Mouse (Mus musculus) embryo, embryonic 10.5 days (tissue): ENCODE data around the gene Traip.

Experiments used
- DNase-seq: peaks from one replicate; pipeline ENCODE4 v3.0.0-alpha.2; 2015; ENCODE audit warnings: low spot score

Gene Traip

DNA sequence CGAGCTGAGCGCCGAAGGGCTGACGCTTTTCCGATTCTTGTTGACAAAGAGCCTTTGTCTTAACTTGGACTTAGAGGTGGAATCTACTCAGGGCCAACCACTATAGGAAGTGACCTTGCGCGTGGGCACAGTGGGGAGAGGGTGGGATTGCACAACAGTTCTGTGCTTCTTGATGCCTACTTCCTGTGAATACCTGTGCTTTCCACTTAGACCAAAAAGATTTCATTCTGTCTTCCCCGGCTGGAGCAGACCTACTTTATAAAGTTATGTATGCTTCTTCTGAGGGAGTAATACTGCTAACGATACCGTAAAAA lies at the start of gene Traip:
Traip (plus strand) TSS at position 215 of the 314 bp plus-strand sequence.
- DNase-seq: no peak

DNA sequence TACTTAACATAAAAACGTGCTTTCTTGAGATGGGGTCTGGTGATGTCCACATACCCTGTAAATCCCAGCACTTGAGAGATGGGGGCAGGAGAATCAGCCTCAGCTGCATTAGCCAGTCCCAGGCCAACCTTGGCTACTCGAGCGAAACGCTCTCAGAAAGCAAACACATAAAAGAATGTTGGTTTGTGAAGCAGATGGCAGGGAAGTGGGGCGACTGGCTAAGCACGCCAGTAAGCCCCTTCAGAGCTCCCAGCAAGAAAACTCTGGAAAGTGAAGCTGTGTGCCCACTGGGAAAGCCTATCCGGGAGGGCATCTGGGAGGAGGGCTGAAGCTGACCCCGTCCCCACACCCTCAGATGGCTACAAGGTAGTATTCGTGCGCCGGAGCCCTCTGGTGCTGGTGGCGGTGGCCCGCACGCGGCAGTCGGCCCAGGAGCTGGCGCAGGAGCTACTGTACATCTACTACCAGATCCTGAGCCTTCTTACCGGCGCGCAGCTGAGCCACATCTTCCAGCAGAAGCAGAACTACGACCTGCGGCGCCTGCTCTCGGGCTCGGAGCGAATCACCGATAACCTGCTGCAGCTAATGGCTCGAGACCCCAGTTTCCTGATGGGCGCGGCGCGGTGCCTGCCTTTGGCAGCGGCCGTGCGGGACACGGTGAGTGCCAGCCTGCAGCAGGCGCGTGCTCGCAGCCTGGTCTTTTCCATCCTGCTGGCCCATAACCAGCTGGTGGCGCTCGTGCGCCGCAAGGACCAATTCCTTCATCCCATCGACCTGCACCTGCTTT lies 48.9 kb upstream of the Traip start:
- DNase-seq: peak; percentile 89

DNA sequence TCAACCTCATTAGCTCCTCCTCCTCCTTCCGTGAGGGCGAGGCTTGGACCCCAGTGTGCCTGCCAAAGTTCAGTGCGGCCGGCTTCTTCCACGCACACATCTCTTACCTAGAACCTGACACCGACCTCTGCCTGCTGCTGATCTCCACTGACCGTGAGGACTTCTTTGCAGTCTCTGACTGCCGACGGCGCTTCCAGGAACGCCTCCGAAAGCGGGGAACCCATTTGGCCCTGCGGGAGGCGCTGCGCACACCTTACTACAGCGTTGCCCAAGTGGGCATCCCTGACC lies 48.4 kb upstream of the Traip start:
- no peak for DNase-seq

DNA sequence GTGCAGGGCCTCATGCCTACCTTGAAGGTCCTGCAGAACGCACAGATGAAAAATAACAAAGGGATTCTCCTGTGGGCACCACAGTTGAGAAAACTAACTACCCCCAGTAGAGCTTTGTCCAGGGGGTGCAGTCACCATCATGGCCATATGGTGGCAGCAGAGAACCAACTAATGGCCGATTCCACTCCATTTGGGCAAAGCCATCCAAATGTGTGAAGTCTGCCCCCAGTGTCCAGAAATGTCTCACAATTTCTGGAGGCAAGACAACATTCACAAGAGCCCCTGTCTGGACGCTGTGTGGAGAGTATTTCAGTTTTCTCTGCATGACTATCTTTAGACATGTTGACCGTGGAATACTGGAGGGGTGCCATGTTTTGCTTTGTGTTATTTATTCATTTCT lies 45.2 kb upstream of the Traip start:
- peak; percentile 96 for DNase-seq

DNA sequence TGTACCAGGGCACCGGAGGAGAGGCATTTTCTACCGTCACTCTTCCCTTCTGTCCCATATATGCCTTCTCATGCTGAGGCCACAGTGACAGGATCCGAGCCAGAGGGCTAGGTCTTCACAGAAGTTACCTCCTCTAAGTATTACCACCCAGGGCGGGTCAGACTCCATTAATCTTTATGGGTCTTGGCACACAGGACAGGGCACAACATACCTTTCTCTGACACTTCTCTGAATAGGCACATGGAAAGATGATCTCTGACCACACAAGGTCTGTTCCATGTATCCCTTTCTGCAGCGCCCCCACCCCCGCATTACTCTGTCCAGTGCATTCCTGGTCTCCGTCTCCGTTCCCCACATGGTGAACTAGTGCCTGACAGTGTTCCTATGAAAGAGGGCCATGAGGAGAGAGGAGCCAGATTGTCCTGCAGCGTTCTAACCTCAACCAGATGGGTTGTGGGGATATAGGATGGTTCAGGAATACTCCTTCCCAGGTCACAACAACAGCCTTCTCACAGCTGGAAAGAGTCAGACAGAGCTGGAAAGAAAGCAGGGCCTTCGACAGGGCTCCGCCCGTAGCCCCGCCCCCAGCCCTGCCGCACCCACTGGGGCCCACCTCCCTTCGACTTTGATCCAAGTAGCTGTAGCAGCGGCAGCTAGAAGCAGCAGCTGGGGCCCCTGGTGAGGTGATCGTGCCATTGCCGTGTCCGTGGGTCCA lies 43.5 kb upstream of the Traip start, which contains the start of gene Mst1r:
Mst1r (plus strand) TSS at position 622 of the 715 bp plus-strand sequence.
- peak; percentile 80 for DNase-seq

DNA sequence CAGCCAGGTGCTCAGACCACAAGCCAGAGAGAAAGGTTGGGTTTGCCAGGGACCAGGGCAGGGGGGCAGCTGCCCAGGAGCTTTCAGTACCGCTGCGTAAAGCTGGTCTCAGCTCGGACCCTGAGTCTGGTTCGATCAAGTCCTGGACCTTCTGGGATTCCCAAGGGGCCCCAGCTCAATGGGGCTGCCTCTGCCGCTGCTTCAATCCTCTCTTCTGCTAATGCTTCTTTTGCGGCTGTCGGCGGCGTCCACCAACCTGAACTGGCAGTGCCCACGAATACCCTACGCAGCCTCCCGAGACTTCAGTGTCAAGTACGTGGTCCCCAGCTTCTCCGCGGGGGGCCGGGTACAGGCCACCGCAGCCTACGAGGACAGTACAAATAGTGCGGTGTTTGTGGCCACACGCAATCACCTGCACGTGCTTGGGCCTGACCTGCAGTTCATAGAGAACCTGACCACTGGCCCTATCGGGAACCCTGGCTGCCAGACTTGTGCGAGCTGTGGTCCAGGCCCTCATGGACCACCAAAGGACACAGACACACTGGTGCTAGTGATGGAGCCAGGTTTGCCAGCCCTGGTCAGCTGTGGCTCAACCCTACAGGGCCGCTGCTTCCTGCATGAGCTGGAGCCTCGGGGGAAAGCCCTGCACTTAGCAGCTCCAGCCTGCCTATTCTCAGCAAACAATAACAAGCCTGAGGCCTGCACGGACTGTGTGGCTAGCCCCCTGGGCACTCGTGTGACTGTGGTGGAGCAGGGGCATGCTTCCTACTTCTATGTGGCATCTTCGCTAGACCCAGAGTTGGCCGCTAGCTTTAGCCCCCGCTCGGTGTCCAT lies 42.8 kb upstream of the Traip start:
- DNase-seq: no peak

DNA sequence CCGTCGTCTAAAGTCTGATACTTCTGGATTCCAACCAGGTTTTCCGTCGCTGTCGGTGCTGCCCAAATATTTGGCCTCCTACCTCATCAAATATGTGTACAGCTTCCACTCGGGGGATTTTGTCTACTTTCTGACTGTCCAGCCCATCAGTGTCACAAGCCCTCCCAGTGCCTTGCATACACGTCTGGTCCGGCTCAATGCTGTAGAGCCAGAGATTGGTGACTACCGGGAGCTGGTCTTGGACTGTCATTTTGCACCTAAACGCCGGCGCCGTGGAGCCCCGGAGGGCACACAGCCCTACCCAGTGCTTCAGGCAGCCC lies 42.2 kb upstream of the Traip start:
- DNase-seq: no peak

DNA sequence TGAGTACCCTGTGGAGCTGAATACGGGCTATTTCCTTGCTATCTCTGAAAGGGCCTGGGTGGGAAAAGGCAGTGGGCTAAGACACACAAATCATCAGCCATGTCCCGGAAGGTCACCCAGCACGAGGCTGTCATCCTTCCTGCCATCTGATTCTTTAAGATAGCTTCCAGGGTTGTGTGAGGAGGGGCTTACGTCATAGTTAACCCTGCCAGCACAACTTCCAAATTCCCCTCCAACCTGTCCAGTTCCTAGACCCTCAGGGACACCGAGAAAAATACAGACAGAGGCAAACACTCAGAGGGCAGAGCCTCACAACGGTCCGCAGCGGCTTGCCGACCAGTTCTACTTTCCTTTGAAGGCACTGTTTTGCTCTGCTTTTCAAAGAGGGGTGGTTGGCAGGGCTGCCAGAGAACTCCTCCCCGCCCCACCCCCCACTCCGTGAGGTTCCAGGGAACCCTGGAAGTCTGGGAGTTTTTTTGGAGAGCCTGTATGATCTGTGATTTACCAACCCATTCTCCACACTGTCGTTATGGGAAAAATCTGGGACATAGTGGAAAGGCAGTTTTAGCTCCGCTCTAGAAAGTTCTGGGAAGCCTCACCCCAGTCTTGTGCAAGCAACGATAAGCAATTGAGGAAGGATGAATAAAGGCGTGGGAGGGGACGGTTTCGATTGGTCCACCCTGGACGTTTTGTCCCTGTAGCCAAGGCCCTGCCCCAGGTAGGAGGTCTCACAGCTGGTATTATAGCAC lies 41.4 kb upstream of the Traip start:
- DNase-seq: peak; percentile 5

DNA sequence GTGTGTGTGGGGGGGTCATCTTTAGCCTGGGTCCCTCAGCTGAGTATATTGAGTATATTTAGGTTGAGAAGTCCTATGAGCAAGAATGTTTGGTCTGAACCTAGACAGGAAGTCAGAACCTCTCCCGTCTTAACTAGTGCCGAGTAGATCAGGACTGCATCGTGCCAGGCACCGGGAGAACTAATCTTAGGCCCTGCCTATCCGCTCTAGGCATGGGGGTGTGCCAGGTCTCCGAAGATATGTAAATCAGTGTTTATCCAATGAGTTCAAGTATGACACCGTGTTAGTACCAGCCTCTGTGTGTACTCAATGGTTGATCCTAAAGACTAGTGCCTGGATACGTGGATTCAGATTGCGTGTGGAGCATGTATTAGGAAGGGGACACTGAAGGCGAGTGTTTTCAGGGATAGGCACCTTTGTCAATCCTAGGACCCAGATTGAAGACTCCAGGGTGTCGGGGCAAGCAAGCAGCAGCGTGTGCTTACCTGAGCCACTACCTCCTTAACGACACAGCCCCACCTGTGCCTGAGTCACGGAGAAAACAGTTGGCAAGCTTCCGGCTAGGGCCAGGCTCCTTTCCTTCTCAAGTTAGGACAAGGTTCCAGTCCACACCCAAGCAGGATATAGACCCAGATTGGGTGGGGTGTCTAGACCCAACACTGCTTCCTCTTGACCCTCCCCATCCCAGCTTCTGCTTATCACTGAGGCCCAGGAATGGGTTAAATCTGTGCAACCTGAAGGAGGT lies 39.7 kb upstream of the Traip start:
- no peak for DNase-seq

DNA sequence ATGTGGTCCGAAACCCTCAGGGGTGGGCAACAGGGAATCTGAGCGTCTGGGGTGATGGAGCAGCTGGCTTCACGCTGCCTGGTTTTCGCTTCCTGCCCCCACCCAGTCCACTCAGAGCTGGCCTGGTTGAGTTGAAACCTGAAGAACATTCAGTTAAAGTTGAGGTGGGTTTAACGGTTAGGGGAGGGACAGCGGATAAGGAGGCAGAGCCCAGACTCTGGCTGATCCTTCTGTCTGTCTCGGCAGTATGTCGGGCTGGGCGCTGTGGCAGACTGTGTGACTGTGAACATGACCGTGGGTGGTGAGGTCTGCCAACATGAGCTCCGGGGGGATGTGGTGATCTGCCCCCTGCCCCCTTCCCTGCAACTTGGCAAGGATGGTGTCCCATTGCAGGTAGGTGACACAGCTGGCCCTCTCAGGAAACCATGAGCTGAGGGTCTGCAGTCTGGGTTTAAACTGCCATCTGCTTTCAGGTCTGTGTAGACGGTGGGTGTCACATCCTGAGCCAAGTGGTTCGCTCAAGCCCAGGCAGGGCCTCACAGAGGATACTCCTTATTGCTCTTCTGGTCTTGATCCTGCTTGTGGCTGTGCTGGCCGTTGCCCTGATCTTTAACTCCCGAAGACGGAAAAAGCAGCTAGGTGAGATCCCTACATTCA lies 35.0 kb upstream of the Traip start:
- no peak for DNase-seq

DNA sequence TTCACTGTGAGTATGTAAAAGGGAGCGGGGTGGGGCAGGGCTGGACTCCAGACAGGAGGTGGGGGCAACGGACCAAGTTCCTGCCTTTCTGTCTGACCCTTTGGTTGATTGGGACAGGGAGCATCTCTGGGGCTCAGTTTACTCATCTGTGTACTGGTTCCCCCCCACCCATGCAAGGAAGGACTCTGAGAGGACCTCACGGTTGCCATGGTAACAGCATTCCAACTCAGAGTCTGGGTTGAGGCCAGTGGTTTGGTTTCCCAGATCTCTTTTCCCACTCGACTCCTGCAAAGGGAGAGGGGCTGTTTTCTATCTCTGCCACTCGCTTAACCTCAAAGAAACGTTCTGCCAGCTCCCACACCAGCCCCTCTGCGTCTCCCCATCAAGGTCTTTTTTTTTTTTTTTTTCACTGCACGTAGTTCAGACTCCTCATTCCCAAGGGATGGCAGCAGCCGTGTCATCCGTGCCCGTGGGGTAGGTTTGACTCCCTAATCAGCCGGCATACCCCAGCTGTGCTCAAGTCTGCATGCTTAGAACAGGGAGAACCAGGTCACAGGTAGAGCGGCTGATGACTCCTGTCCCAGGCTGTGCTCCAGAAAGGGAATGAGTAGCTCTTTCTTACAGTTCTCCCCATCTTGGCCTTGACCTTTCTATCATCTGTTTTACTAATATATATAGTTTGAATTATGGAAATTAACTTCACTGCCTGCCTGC lies 31.9 kb upstream of the Traip start:
- DNase-seq: peak; percentile 73

DNA sequence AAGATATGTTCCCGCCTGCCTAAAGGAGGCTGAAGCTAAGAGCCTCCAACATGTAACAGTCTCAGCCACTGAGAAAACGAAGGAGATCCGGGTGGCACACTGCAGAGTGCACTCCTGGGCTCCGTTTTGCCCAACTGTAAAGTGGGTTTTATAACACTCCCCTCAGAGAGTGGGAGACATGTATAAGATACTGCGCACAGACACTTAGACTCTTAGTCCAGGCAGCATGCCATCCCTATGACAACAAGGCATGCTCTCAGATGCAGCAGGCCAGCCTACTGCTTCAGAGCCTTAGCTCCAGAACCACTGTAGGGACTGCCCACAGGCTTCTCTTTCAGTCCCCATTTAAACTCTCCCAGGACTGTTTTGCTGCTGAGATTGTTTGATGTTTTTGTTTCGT lies 31.1 kb upstream of the Traip start:
- DNase-seq: no peak

DNA sequence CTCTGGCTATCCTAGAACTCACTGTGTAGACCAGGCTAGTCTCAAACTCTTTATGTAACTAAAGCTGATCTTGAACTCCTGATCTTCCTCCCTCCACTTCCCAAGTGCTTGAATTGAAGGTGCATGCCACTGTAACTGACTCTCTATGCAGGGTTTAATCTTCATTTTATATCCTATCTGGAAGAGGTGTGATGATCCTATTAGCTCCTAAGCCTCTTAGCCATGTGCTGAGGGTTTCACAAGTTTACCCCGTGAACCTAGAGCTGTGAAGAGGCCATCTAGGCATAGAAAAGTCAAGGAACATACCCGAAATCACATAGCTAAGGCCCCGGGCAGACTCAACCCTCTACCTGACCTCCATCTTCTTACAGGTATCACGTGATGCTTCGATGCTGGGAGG lies 30.5 kb upstream of the Traip start:
- no peak for DNase-seq

DNA sequence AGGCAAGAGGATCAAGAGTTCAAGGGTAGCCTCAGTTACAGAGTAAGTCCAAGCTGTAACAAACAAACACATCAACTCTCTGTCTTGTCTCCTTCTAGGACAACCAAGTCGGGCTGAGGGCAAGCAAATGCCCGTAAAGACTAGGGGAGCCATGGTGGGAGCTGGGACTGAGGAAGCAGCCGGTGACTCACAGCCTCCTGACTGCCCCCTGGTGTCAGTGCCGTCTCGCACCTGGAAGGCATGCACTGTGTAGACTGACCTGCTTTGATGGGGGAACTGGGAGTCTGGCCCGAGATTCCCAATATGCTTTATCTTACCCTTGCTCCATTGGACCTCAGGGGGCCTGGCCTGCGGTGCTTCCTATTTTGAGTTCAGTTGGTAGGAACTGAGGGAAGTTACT lies 26.9 kb upstream of the Traip start:
- DNase-seq: peak; percentile 43

DNA sequence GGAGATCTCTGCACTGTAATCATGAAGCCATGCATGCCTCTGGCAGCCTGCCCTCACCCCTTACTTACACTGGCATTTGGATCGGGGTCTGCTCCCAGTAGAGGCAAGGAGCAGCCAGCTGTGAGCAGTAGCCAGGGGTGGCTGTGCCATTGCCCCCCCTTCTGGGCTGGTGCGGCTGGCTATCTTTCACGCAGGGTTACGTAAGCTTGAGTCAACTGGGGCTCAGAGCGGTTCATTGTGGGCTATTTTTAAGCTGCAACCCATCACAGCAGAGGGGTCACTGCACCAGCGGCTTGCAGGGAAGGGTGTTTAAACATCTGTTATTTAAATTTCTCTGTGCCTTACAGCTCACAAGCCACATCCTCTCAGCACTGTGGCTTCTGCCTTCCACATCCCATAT lies 26.0 kb upstream of the Traip start:
- no peak for DNase-seq

DNA sequence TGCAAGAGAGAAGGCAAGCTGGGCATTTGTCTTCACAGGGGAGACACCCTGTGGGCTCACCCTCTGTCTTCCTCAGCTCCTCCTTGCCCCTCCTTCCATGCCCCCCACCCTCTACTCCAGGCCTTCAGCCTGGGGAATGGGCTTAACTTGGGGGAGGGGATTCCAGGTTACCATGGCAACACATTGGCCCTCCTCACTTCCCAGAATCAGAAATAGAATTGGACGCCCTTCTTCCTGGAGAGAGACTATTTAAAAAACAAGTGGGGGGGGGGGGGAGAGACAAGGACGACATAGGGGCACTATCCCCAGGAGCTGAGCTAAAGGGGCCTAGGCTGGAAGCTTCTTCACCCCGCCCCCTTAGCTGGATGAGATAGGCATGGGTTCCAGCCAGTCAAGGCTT lies 24.7 kb upstream of the Traip start:
- no peak for DNase-seq

DNA sequence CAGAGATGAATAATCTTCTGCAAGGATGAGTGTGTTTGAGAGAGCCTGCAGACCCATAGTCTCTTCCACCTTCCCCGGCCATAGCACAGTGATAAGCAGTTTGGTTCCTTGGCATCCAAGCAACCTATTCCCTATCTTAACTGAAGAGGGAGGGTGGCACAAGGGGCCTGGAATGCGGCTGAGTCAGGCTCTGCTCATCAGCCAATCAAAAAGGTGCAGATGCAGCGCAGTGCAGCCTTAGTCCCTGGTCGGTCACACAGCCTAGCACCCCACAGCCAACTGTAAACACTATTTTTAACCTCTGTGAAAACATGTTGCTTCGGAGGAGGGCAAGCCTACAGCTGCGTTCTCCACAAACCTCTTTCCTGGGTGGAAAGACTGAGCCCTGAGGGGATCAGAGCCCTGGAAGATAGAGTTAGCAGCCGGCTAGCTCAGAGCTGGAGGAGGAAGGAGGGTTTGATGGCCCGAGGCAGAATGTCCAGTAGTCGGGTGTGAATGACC lies 23.0 kb upstream of the Traip start:
- no peak for DNase-seq

DNA sequence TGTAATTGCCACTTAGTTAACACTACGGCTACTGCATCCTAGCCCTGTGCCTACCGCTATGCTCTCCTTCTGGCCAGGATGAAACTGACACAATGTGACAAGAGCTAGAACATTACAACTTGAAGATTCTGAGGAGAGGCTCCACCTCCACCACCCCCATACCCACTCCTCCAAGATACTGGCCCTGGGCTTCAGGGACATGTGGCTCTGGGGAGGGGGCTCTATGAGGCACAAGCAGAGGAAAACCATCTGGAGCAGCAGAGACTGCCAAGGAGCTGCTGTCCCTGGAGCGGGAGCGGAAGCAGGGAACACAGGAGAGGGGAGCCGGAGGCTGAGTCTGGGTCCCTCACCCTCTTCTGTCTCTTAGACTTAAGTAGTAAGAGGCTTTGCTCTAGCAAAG lies 22.2 kb upstream of the Traip start:
- DNase-seq: no peak

DNA sequence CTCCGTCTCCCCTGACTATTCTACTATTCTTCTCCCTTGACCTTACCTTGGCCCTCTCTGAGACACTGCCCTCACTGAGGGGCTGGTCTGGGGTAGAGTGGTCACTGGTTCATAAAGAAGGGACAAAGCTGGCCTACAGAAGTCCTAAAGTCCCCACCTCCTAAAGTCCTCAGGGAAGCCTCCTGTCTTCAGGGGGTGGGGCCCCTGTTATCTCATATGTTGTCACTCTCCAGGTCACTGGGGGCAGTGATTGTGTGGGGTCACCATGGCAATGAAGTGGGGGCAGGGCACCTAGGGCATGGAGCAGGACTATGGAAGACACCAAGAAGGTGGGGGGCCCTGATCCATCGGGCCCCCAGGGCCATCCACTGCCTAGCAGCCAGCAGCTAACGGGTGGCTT lies 21.8 kb upstream of the Traip start, which contains the start of gene Actl11:
Actl11 (plus strand) TSS at position 301 of the 400 bp plus-strand sequence.
- DNase-seq: no peak

DNA sequence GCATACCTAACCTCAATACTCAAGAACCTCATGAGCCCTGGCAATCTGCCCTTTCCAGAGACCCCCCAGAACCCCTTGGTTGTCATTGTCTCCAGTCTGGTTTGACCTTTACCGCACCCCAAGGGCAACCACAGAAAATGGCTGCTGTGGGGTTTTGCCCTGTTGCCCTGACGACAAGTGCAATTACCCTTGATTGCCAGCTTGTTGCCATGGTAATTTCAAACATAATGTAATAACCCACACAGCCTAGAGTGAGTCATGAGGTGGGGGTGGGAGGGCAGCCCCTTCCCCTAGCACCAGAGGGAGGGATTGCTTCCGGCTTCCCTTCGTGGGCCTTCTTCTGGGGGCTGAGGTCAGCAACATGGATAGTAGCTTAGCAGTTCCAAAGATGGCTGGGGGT lies 17.7 kb upstream of the Traip start:
- no peak for DNase-seq
